Mouse (Mus musculus): ENCODE measurements around the gene Dcun1d1. TPM values are rescaled to one million over a fixed set of nuclear protein-coding genes. Genes with fewer than 3 reads are reported as not detected.

Gene Dcun1d1
- polyA plus RNA-seq, 1 experiment from 2014 or later, result 95.0 TPM

DNA sequence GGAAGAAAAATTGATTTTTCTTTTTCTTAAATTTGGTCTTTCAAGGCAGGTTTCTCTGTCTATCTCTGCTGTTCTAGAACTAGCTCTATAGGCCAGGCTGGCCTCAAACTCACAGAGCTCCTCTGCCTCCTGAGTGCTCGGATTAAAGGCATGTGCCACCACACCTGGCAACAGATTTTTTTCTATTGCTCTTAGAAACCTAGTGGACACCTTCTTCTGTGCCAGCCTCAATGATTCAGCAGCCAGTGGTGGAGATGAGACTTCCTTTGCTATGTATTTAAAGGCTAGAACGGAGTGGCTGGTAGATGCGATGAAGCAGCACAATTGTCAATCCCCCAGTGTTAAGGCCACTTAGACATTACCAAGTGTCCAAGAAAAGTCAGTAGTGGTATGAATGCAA, 13.2 kb downstream of the Dcun1d1 start:
- ATAC-seq (replicated peaks; ENCODE audit: low FRiP score), result no peak

GRCm38 (mm10) chr3:35923495-35923894, 13.8 kb downstream of the Dcun1d1 start:
- Histone ChIP-seq H3K9ac (ENCODE audit: low read depth, low read length) (0 out of 2 replicates have a peak overlapping the region, but pooled peaks have one; percentile 34), H3K36me3 (ENCODE audit: control insufficient read depth, insufficient read depth, low read length) (0 out of 2 replicates have a peak, but pooled peaks cover under 1% of the 10 kb centered on the region), H3K9me3 (ENCODE audit: control insufficient read depth, low read length) (no peaks in the 10 kb centered on the region), H3K4me2 (peak overlapping the region; percentile 64), H3K27ac (ENCODE audit: low read depth, low read length) (peak overlapping the region; percentile 88), H3K27me3 (replicated peaks; ENCODE audit: control insufficient read depth, insufficient read depth, low read length) (no peaks in the 10 kb centered on the region), H3K4me3 (ENCODE audit: low read depth, low read length) (peak overlapping the region; percentile 3; the same call in 1 of the 2 replicates), H3K4me1 (replicated peaks; ENCODE audit: control insufficient read depth, insufficient read depth, low read length) (peaks cover 32% of the 10 kb centered on the region)
- DNase-seq (ENCODE audit: low spot score), result peak; percentile 53
- peak; percentile 99 for ATAC-seq (replicated peaks; ENCODE audit: low FRiP score)
- WGBS, result 23% methylated on average over 7 of the region's 7 CpGs

More for the DNA sequence above, 13.2 kb downstream of the Dcun1d1 start:
- Histone ChIP-seq H3K9ac (ENCODE audit: low read depth, low read length) (0 out of 2 replicates have a peak overlapping the region, but pooled peaks have one; percentile 34), H3K9me3 (ENCODE audit: control insufficient read depth, low read length) (no peaks in the 10 kb centered on the region), H3K36me3 (ENCODE audit: control insufficient read depth, insufficient read depth, low read length) (no peaks in the 10 kb centered on the region), H3K4me2 (peak overlapping the region; percentile 64), H3K4me3 (ENCODE audit: low read depth, low read length) (no peak overlapping the region; the same call in 1 of the 2 replicates), H3K27me3 (replicated peaks; ENCODE audit: control insufficient read depth, insufficient read depth, low read length) (no peaks in the 10 kb centered on the region), H3K27ac (ENCODE audit: low read depth, low read length) (peak overlapping the region; percentile 88), H3K4me1 (replicated peaks; ENCODE audit: control insufficient read depth, insufficient read depth, low read length) (peaks cover 32% of the 10 kb centered on the region)
- DNase-seq (ENCODE audit: low spot score), result no peak
- WGBS, result 49% methylated on average over 3 of the region's 3 CpGs

DNA sequence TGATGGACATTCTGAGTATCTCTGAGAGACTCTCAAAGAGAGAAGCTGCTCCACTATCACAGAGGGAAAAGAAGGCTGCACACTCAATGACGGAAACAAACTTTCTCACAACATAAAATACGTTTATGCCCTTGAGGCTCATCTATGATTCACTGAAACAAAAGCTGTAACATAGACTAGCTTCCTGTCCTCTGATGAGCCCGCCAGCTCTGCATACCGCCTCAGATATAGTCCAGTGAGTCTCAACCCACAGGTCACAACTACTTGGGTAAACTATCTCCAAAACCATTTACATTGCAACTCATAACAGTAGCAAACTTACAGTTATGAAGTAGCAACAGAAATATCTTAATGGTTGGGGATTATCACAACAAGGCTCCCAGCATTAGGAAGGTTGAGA, 14.7 kb downstream of the Dcun1d1 start:
- H3K4me3 ChIP-seq (ENCODE audit: low read depth, low read length), result no peak overlapping the region
- ATAC-seq (replicated peaks; ENCODE audit: low FRiP score) (no peak), DNase-seq (ENCODE audit: low spot score) (no peak)
- H3K36me3 ChIP-seq (ENCODE audit: control insufficient read depth, insufficient read depth, low read length), result peaks cover 7% of the 10 kb centered on the region; the same call in 1 of the 2 replicates
- no peaks in the 10 kb centered on the region for H3K27me3 ChIP-seq (replicated peaks; ENCODE audit: control insufficient read depth, insufficient read depth, low read length)
- peaks cover 32% of the 10 kb centered on the region for H3K4me1 ChIP-seq (replicated peaks; ENCODE audit: control insufficient read depth, insufficient read depth, low read length)
- no peaks in the 10 kb centered on the region for H3K9me3 ChIP-seq (ENCODE audit: control insufficient read depth, low read length)
- peak overlapping the region; percentile 80 for H3K27ac ChIP-seq (ENCODE audit: low read depth, low read length)
- peak overlapping the region; percentile 64 for H3K4me2 ChIP-seq
- H3K9ac ChIP-seq (ENCODE audit: low read depth, low read length), result peak overlapping the region; percentile 32; the same call in 1 of the 2 replicates
- 57% methylated on average over 4 of the region's 4 CpGs for WGBS

GRCm38 (mm10) chr3:35918229-35918628, 19.0 kb downstream of the Dcun1d1 start:
- WGBS, result 72% methylated on average over 3 of the region's 3 CpGs
- H3K27ac ChIP-seq (ENCODE audit: low read depth, low read length), result no peak overlapping the region
- H3K9ac ChIP-seq (ENCODE audit: low read depth, low read length), result no peak overlapping the region
- no peaks in the 10 kb centered on the region for H3K9me3 ChIP-seq (ENCODE audit: control insufficient read depth, low read length)
- DNase-seq (ENCODE audit: low spot score) (no peak), ATAC-seq (replicated peaks; ENCODE audit: low FRiP score) (no peak)
- no peak overlapping the region for H3K4me3 ChIP-seq (ENCODE audit: low read depth, low read length)
- no peaks in the 10 kb centered on the region for H3K27me3 ChIP-seq (replicated peaks; ENCODE audit: control insufficient read depth, insufficient read depth, low read length)
- peaks cover 16% of the 10 kb centered on the region for H3K4me1 ChIP-seq (replicated peaks; ENCODE audit: control insufficient read depth, insufficient read depth, low read length)
- peaks cover 12% of the 10 kb centered on the region; the same call in 1 of the 2 replicates for H3K36me3 ChIP-seq (ENCODE audit: control insufficient read depth, insufficient read depth, low read length)
- H3K4me2 ChIP-seq, result no peak overlapping the region

DNA sequence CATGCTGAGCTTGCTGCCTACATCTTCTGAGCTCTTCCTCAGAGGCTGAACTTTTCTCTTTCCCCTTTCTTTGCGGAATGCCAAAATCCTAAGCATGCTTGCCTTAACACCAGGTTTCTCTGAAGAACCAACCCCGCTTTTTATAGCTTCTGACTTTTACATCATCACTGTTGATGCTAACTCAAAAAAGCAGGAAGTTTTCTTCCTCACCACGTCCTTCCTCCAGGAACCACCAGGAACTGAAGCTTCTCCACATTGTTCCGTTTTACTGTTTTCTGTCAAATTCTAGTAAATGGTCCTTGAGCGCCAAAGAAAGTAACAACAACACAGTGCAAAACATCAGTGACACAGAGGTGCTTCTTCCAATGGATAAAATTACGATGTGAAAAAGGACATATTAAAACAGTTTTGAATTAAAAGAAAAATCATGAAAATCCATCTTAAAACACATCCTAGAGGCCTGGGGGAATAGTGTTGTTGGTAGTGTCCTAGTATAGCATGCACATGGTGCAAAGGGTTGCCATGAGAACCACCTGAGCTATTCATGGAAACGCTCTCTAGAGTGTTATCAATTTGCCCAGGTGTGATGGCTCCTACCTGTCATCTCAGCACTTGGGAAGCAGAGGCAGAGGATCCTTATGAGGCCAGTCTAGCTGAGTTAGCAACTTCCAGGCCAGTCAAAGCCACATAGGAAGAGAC, 28.1 kb downstream of the Dcun1d1 start:
- Histone ChIP-seq H3K4me2 (no peak overlapping the region), H3K27ac (ENCODE audit: low read depth, low read length) (no peak overlapping the region)

DNA sequence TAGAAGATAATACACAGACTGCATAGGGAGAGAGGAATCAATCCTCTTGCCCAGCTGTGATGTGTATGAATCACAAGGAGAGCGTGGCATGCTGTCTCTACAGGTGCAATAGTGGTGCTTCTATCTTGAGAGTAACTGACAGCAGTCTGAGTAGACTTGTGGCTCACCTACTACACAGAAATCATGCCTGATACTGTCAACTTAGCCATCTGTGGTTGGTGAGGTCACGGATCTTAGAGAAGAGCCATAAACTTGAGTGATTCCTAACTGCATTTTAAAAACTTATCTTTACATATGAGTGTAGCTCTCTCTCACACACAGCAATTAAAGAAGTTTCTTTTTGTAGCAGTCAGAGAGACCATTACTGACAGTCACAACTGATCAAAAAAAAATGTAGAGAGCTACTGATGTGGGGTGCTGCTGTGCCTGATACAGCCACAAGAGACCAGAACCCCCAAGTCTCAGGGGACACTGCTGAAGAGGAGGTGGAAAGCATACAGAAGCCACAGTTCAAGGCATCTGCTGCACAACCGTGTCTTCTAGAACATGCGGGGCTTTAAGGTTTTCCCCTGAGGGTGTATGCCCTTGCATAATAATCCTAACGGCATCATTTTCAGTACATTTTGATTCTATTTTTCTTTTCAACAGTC, 36.6 kb downstream of the Dcun1d1 start:
- Histone ChIP-seq H3K27ac (ENCODE audit: low read depth, low read length) (no peak overlapping the region), H3K36me3 (ENCODE audit: control insufficient read depth, insufficient read depth, low read length) (peaks cover 16% of the 10 kb centered on the region), H3K4me1 (replicated peaks; ENCODE audit: control insufficient read depth, insufficient read depth, low read length) (no peaks in the 10 kb centered on the region), H3K9me3 (ENCODE audit: control insufficient read depth, low read length) (no peaks in the 10 kb centered on the region), H3K4me3 (ENCODE audit: low read depth, low read length) (no peak overlapping the region), H3K4me2 (no peak overlapping the region), H3K9ac (ENCODE audit: low read depth, low read length) (no peak overlapping the region), H3K27me3 (replicated peaks; ENCODE audit: control insufficient read depth, insufficient read depth, low read length) (no peaks in the 10 kb centered on the region)
- DNase-seq (ENCODE audit: low spot score) (no peak), ATAC-seq (replicated peaks; ENCODE audit: low FRiP score) (no peak)
- 89% methylated on average over 5 of the region's 5 CpGs for WGBS

More for the DNA sequence above, 28.1 kb downstream of the Dcun1d1 start:
- no peaks in the 10 kb centered on the region for H3K4me1 ChIP-seq (replicated peaks; ENCODE audit: control insufficient read depth, insufficient read depth, low read length)
- no peaks in the 10 kb centered on the region for H3K27me3 ChIP-seq (replicated peaks; ENCODE audit: control insufficient read depth, insufficient read depth, low read length)
- WGBS, result 67% methylated on average over 7 of the region's 7 CpGs
- H3K9ac ChIP-seq (ENCODE audit: low read depth, low read length), result no peak overlapping the region
- no peak overlapping the region for H3K4me3 ChIP-seq (ENCODE audit: low read depth, low read length)
- no peak for ATAC-seq (replicated peaks; ENCODE audit: low FRiP score)
- DNase-seq (ENCODE audit: low spot score), result no peak
- peaks cover 4% of the 10 kb centered on the region; the same call in 1 of the 2 replicates for H3K36me3 ChIP-seq (ENCODE audit: control insufficient read depth, insufficient read depth, low read length)
- H3K9me3 ChIP-seq (ENCODE audit: control insufficient read depth, low read length), result no peaks in the 10 kb centered on the region

DNA sequence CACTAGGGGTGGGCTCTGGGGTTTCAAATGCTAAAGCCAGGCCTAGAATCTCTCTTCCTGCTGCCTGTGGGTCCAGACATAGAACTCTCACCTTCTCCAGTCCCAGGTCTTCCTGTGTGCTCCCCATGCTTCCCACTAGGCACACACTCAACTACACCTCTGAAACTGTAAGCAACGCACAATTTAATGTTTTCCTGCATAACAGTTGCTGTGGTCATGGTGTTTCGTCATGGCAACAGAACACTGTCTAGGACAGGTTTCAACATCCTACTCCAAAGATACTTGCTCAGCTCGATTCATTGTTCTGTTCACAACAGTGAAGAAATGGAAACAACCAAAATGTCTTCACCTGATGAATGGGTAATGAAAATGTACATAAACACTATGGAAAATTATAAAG, 38.1 kb downstream of the Dcun1d1 start:
- H3K36me3 ChIP-seq (ENCODE audit: control insufficient read depth, insufficient read depth, low read length), result peaks cover 16% of the 10 kb centered on the region

GRCm38 (mm10) chr3:35897900-35898299, 39.3 kb downstream of the Dcun1d1 start:
- WGBS, result 97% methylated on average over 2 of the region's 2 CpGs
- H3K9ac ChIP-seq (ENCODE audit: low read depth, low read length), result no peak overlapping the region
- H3K4me3 ChIP-seq (ENCODE audit: low read depth, low read length), result no peak overlapping the region
- H3K27ac ChIP-seq (ENCODE audit: low read depth, low read length), result no peak overlapping the region
- no peaks in the 10 kb centered on the region for H3K4me1 ChIP-seq (replicated peaks; ENCODE audit: control insufficient read depth, insufficient read depth, low read length)
- H3K36me3 ChIP-seq (ENCODE audit: control insufficient read depth, insufficient read depth, low read length), result peaks cover 16% of the 10 kb centered on the region
- H3K27me3 ChIP-seq (replicated peaks; ENCODE audit: control insufficient read depth, insufficient read depth, low read length), result no peaks in the 10 kb centered on the region
- ATAC-seq (replicated peaks; ENCODE audit: low FRiP score), result no peak
- H3K4me2 ChIP-seq, result no peak overlapping the region
- DNase-seq (ENCODE audit: low spot score), result no peak
- H3K9me3 ChIP-seq (ENCODE audit: control insufficient read depth, low read length), result no peaks in the 10 kb centered on the region

More for the DNA sequence above, 38.1 kb downstream of the Dcun1d1 start:
- DNase-seq (ENCODE audit: low spot score), result no peak
- H3K9me3 ChIP-seq (ENCODE audit: control insufficient read depth, low read length), result no peaks in the 10 kb centered on the region
- H3K27ac ChIP-seq (ENCODE audit: low read depth, low read length), result no peak overlapping the region
- H3K4me2 ChIP-seq, result no peak overlapping the region
- no peak overlapping the region for H3K9ac ChIP-seq (ENCODE audit: low read depth, low read length)
- no peaks in the 10 kb centered on the region for H3K4me1 ChIP-seq (replicated peaks; ENCODE audit: control insufficient read depth, insufficient read depth, low read length)
- no peak for ATAC-seq (replicated peaks; ENCODE audit: low FRiP score)
- WGBS, result 90% methylated on average over 3 of the region's 3 CpGs
- H3K27me3 ChIP-seq (replicated peaks; ENCODE audit: control insufficient read depth, insufficient read depth, low read length), result no peaks in the 10 kb centered on the region
- H3K4me3 ChIP-seq (ENCODE audit: low read depth, low read length), result no peak overlapping the region

All from liver, embryonic 11.5 days (tissue).